Mouse (Mus musculus): ENCODE data around the gene Cabp1. TPM values are rescaled to one million over a fixed set of nuclear protein-coding genes. Genes with fewer than 3 reads are reported as not detected.
"Not testable (repeated sequence)": the region's sequence is repeated elsewhere in the genome, so short reads cannot be mapped to it uniquely, and the experiment has no call there.

The Cabp1 gene
- total RNA-seq, 4 experiments from 2014 or later = 109 to 118 (median 114) TPM

GRCm38 (mm10) chr5:115152132-115152956 is 41.8 kb downstream of the Cabp1 start:
- no peak for DNase-seq (ENCODE audit: low spot score in 2 of 2)

- no peak for DNase-seq (ENCODE audit: low spot score in 2 of 2)
Observed at GRCm38 (mm10) chr5:115151457-115151856, 42.7 kb downstream of the Cabp1 start.

- no peak for DNase-seq (ENCODE audit: low spot score in 2 of 2)
Observed at GRCm38 (mm10) chr5:115150991-115151390, 43.2 kb downstream of the Cabp1 start.

- no peak for DNase-seq (ENCODE audit: low spot score in 2 of 2)
Observed at GRCm38 (mm10) chr5:115149675-115150459, 44.3 kb downstream of the Cabp1 start.

GRCm38 (mm10) chr5:115148872-115149271 is 45.3 kb downstream of the Cabp1 start:
- DNase-seq (ENCODE audit: low spot score in 2 of 2) = not testable (repeated sequence)

GRCm38 (mm10) chr5:115148378-115148777 is 45.8 kb downstream of the Cabp1 start:
- no peak for DNase-seq (ENCODE audit: low spot score in 2 of 2)

GRCm38 (mm10) chr5:115147388-115147787 is 46.8 kb downstream of the Cabp1 start:
- no peak for DNase-seq (ENCODE audit: low spot score in 2 of 2)

- DNase-seq (ENCODE audit: low spot score in 2 of 2) = no peak
Observed at GRCm38 (mm10) chr5:115146747-115147130, 47.4 kb downstream of the Cabp1 start.

GRCm38 (mm10) chr5:115145976-115146746 is 48.0 kb downstream of the Cabp1 start:
- DNase-seq (ENCODE audit: low spot score in 2 of 2) = no peak

- no peak for DNase-seq (ENCODE audit: low spot score in 2 of 2)
Observed at GRCm38 (mm10) chr5:115145253-115145968, 48.8 kb downstream of the Cabp1 start.

GRCm38 (mm10) chr5:115144471-115144870 is 49.7 kb downstream of the Cabp1 start:
- DNase-seq (ENCODE audit: low spot score in 2 of 2) = no peak

- DNase-seq (ENCODE audit: low spot score in 2 of 2) = no peak
Observed at GRCm38 (mm10) chr5:115143552-115143951, 50.6 kb downstream of the Cabp1 start.

GRCm38 (mm10) chr5:115142166-115142697 is 51.9 kb downstream of the Cabp1 start:
- no peak for DNase-seq (ENCODE audit: low spot score in 2 of 2)

GRCm38 (mm10) chr5:115140726-115141125 is 53.5 kb downstream of the Cabp1 start:
- DNase-seq (ENCODE audit: low spot score in 2 of 2) = no peak

- DNase-seq (ENCODE audit: low spot score in 2 of 2) = no peak
Observed at GRCm38 (mm10) chr5:115139124-115139523, 55.1 kb downstream of the Cabp1 start.

GRCm38 (mm10) chr5:115134234-115135165 is 59.7 kb downstream of the Cabp1 start, which contains the start of gene Unc119b:
Unc119b (minus strand) TSS chr5:115134975.
- DNase-seq (ENCODE audit: low spot score in 2 of 2) = peak; percentile 76 to 78

GRCm38 (mm10) chr5:115133358-115134066 is 60.7 kb downstream of the Cabp1 start:
- DNase-seq (ENCODE audit: low spot score in 2 of 2) = no peak

- no peak for DNase-seq (ENCODE audit: low spot score in 2 of 2)
Observed at GRCm38 (mm10) chr5:115132465-115132864, 61.7 kb downstream of the Cabp1 start.

GRCm38 (mm10) chr5:115129328-115129727 is 64.9 kb downstream of the Cabp1 start:
- no peak for DNase-seq (ENCODE audit: low spot score in 2 of 2)
